Mouse (Mus musculus) MEL (cell line): ENCODE results near the gene Taf5.

ENCODE experiments used
- CTCF ChIP-seq, 3 experiments: IDR thresholded peaks in 2 of 3; conservative IDR thresholded peaks in 1 of 3; 2 replicates each; pipeline ENCODE4 v1.5.1; 2011 to 2012; ENCODE audit warnings: low read length in 3 of 3, low read depth in 2 of 3, mild to moderate bottlenecking in 2 of 3, improper control_type of control experiment in 1 of 3, inconsistent platforms in 1 of 3, mixed read lengths in 1 of 3, moderate library complexity in 1 of 3; ENCODE audit not compliant: control insufficient read depth in 1 of 3, insufficient read depth in 1 of 3, poor library complexity in 1 of 3, severe bottlenecking in 1 of 3
- ELF1 ChIP-seq: IDR thresholded peaks from 2 replicates; pipeline ENCODE4 v1.6.1; 2014; ENCODE audit warnings: low read depth, mild to moderate bottlenecking, inconsistent platforms, low read length, improper control_type of control experiment, moderate library complexity
- GATA1 ChIP-seq: IDR thresholded peaks from 2 replicates; pipeline ENCODE4 v1.6.1; 2011; ENCODE audit warnings: low read depth, low read length, improper control_type of control experiment
- HCFC1 ChIP-seq: IDR thresholded peaks from 2 replicates; pipeline ENCODE4 v1.6.1; 2012; ENCODE audit warnings: low read depth, mild to moderate bottlenecking, inconsistent platforms, low read length, improper control_type of control experiment, moderate library complexity
- JUND ChIP-seq: IDR thresholded peaks from 2 replicates; pipeline ENCODE4 v1.6.1; 2011; ENCODE audit warnings: low read depth, mild to moderate bottlenecking, improper control_type of control experiment, low read length
- MAFK ChIP-seq: IDR thresholded peaks from 2 replicates; pipeline ENCODE4 v1.6.1; 2011; ENCODE audit warnings: low read depth, mild to moderate bottlenecking, low read length, improper control_type of control experiment, borderline replicate concordance
- MAX ChIP-seq: IDR thresholded peaks from 2 replicates; pipeline ENCODE4 v1.6.1; 2011; ENCODE audit warnings: low read length, improper control_type of control experiment
- MAZ ChIP-seq: IDR thresholded peaks from 2 replicates; pipeline ENCODE4 v1.6.1; 2012; ENCODE audit warnings: low read depth, mild to moderate bottlenecking, inconsistent platforms, low read length, improper control_type of control experiment
- POLR2A ChIP-seq, 2 experiments: IDR thresholded peaks; 2 replicates each; pipeline ENCODE4 v1.6.1; 2011 to 2012; ENCODE audit warnings: low read length in 2 of 2, mild to moderate bottlenecking in 2 of 2, control low read depth in 1 of 2, improper control_type of control experiment in 1 of 2, low read depth in 1 of 2, moderate library complexity in 1 of 2; ENCODE audit not compliant: control insufficient read depth in 1 of 2, insufficient read depth in 1 of 2, poor library complexity in 1 of 2
- POLR2AphosphoS2 ChIP-seq: IDR thresholded peaks from 2 replicates; pipeline ENCODE4 v1.6.1; 2011; ENCODE audit warnings: low read length, improper control_type of control experiment
- SIN3A ChIP-seq: IDR thresholded peaks from 2 replicates; pipeline ENCODE4 v1.6.1; 2012; ENCODE audit warnings: low read length, improper control_type of control experiment, inconsistent platforms
- ZC3H11A ChIP-seq: IDR thresholded peaks from 2 replicates; pipeline ENCODE4 v1.6.1; 2012; ENCODE audit warnings: low read depth, mild to moderate bottlenecking, inconsistent platforms, low read length, improper control_type of control experiment
- ZMIZ1 ChIP-seq: IDR thresholded peaks from 2 replicates; pipeline ENCODE4 v1.6.1; 2012; ENCODE audit warnings: low read depth, mild to moderate bottlenecking, inconsistent platforms, low read length, improper control_type of control experiment, moderate library complexity
- ZNF384 ChIP-seq: IDR thresholded peaks from 2 replicates; pipeline ENCODE4 v1.6.1; 2012; ENCODE audit warnings: low read depth, mild to moderate bottlenecking, inconsistent platforms, low read length, improper control_type of control experiment

- TF ChIP-seq CTCF (IDR thresholded peaks at IDR 0.05 in 2 of 3, conservative IDR thresholded peaks at IDR 0.05 in 1 of 3; ENCODE audit: control insufficient read depth in 1 of 3, insufficient read depth in 1 of 3, low read depth in 2 of 3, low read length in 3 of 3, poor library complexity in 1 of 3, severe bottlenecking in 1 of 3) (no peak), GATA1 (no peak), MAFK (no peak), POLR2A (IDR thresholded peaks at IDR 0.05; ENCODE audit: control insufficient read depth in 1 of 2, insufficient read depth in 1 of 2, low read depth in 1 of 2, low read length in 2 of 2, poor library complexity in 1 of 2) (no peak), SIN3A (no peak), MAX (no peak), JUND (no peak), POLR2AphosphoS2 (no peak), ZNF384 (peak; percentile 69), ZMIZ1 (no peak), ELF1 (no peak), HCFC1 (no peak), MAZ (no peak), ZC3H11A (no peak)
These were observed 30.9 kb upstream of the Taf5 start for GRCm38 (mm10) chr19:47036596-47036995.
